8 mouse cellular contexts compared by ENCODE assay signal in genomic region chr12:73012136-73012785, GRCm38 (mm10). TPM values are rescaled to one million over a fixed set of nuclear protein-coding genes. Genes with fewer than 3 reads are reported as not detected.
DNase-seq lines count a peak whose midpoint lies in the region; ATAC-seq lines count a peak whose summit lies in the region.
"Had no signal": no experiment of that assay in that cellular context is flagged by ENCODE, and none has a peak within 500 bp of the region (broad histone marks: within the 10 kb centered on the region; RNA-seq: fewer than 3 reads in every experiment).

No protein-coding gene starts in this region.

- no peak overlapping the region for H3K4me3 ChIP-seq in embryonic facial prominence, embryonic 15.5 days (replicated peaks)

- no peaks in the 10 kb centered on the region for H3K27me3 ChIP-seq in embryonic facial prominence, embryonic 15.5 days

- no peaks in the 10 kb centered on the region for H3K9me3 ChIP-seq in embryonic facial prominence, embryonic 15.5 days (replicated peaks)

- intact Hi-C loops in heart, postnatal 36 days (cut with DNase I), result loop anchor here (10.0 kb wide), 1 partner anchor 683 kb away; no protein-coding TSS in a partner anchor

- peak overlapping the region; percentile 39; the same call in 1 of the 2 replicates for H3K27ac ChIP-seq in embryonic facial prominence, embryonic 15.5 days (replicated peaks)

- no peaks in the 10 kb centered on the region for H3K36me3 ChIP-seq in embryonic facial prominence, embryonic 15.5 days

- peak; percentile 15; the same call in 1 of the 2 replicates for ATAC-seq in embryonic facial prominence, embryonic 15.5 days (ENCODE audit: insufficient number of reproducible peaks, low FRiP score, low TSS enrichment, low read depth)
- no peak for ATAC-seq in megakaryocyte-erythroid progenitor cell, adult 5-6 weeks (replicated peaks; ENCODE audit: low FRiP score, low TSS enrichment, poor library complexity, severe bottlenecking)

- 34% methylated on average over 10 of the region's 10 CpGs for WGBS in embryonic facial prominence, embryonic 15.5 days

- H3K9ac ChIP-seq in embryonic facial prominence, embryonic 15.5 days, result no peak overlapping the region

- H3K4me2 ChIP-seq in embryonic facial prominence, embryonic 15.5 days (replicated peaks), result peak overlapping the region; percentile 15; the same call in 1 of the 2 replicates

- peak; percentile 35 for DNase-seq in kidney, postnatal 10 days
- no peak for DNase-seq in kidney, postnatal 25 days
- DNase-seq in gastrocnemius, postnatal 25 days, result peak; percentile 49
- peak; percentile 38 to 46 for DNase-seq in heart, postnatal 36 days
- no peak for DNase-seq in cerebellum, postnatal 14 days
- DNase-seq: liver had no signal

- H3K4me1 ChIP-seq in embryonic facial prominence, embryonic 15.5 days, result no peaks in the 10 kb centered on the region

RNA-seq across cellular contexts. Expression of gene Six1, which starts 41.4 kb away (rescaled TPM):
- polyA plus RNA-seq in embryonic facial prominence, embryonic 15.5 days (2015; fragmentation: Nextera tagmentation; extraction: Ambion mirVana), result 40.0 and 48.3 TPM in 2 replicates
- 10 to 100 TPM; 47.7 to 51.0 TPM for total RNA-seq in gastrocnemius, postnatal 25 days (2021)
- total RNA-seq in heart, postnatal 36 days (2021), result 1 to 10 TPM in 1 of 2 experiments, under 1 TPM in 1; 0.89 to 1.3 TPM
- total RNA-seq in megakaryocyte-erythroid progenitor cell, adult 5-6 weeks (2014; fragmentation: Nextera tagmentation), result not detected in 2 replicates
- total RNA-seq in megakaryocyte-erythroid progenitor cell, adult 5-6 weeks (2017), result not detected in 2 replicates

Comparison
In these comparisons a context has a peak if more than half of its experiments do, and no peak if none do; other contexts are left out.
1. DNase-seq: peak in kidney, postnatal 10 days (single experiment), gastrocnemius, postnatal 25 days (single experiment) and heart, postnatal 36 days (2 of 2); none in kidney, postnatal 25 days (0 of 2) and cerebellum, postnatal 14 days (0 of 2).
2. RNA of gene Six1, which starts 41.4 kb away (total RNA-seq): 47.7 to 51.0 TPM in gastrocnemius, postnatal 25 days; 0.89 to 1.3 TPM in heart, postnatal 36 days and not detected in megakaryocyte-erythroid progenitor cell, adult 5-6 weeks; every median in the first group is over 10 times any median in the second.